Mouse (Mus musculus): ENCODE results near the gene Wipf3.

Wipf3 gene

DNA sequence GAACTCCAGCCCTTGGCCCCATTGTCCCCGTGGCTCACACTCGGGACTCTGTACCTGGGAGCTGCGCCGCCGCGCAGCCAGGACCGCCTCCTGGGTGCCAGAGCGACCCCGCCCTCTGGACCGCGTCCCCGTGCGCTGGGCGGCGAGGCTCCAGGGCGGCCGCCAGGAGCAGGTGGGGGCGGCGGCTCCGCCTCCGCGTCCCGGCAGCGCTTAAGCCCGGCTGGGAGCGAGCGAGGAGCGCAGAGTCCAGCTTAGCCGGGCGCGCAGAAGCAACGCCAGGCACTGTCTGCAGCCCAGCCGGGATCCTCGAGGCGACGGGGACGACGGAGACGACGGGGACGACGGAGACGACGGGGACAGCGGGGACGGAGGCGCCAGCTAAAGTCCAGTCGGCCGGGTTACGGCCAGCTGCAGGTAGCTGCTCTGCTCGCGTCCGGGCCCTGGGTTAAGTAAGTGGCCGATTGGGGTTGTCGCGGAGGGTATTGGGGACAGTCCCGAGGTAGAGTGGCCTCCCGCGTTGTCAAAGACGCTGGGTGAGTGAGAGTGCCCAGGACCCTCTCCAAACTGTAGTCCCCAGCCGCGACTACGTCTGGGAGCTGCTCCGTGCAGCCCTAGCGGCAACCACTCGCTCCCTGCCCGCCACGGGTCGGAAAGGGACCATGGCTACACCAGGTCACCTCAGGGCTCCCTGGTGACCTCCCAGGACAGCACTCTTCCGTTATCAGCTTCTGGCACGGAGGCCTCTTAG lies at the start of gene Wipf3:
TSS of gene Wipf3 (plus strand) at position 157 of the 748 bp plus-strand sequence.
- DNase-seq (ENCODE audit: low read depth in 1 of 2, low spot score in 2 of 2) = no peak

DNA sequence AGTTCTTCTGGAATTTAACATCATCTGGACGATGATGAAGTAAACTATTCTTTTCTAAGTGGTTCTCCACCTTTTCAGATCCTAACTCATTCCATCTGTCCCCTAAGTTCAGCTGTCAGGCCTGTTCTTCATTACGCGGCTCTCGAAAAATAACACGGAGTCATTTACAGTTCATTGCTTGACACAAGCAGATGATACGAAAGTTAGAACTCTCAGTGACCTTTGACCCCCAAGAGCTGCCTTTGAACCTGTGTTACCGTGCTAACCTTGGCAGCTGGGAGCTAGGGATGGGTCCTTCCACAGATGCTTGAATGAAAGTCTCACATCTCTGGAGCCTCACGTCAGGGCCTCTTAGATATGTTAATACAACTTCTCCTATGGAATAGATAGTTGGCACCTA lies 46.8 kb upstream of the Wipf3 start:
- no peak for DNase-seq (ENCODE audit: low read depth in 1 of 2, low spot score in 2 of 2)

DNA sequence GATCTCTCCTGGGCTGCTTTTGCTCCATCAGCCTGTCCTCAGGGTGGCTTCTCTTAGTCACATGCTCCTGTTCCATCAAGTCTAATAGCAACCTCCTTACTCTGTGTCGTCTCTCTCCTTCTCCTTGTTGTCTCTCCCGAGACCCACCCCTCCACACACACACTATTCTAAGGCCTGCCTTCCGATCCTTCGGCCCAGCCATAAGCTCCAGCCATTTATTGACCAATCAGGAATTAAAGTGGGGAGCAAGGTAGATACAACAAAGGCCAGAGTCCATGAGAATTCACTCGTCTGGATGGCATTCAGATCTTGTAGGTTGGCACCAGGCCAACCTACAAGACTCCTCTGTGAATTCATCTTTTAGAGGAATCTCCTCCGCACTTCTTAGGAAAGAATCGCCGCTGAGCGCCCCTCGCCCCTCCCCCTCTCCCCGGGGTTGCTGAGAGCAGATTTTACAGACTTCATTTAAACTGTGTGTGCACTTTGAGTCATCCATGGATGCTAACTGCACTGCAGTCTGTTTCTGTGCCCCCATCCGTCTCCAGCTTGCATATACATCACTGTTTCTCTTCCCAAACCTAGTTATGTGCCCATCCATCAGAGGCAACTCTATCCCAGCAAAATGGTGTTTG lies 45.4 kb upstream of the Wipf3 start:
- DNase-seq (ENCODE audit: low read depth in 1 of 2, low spot score in 2 of 2) = no peak

DNA sequence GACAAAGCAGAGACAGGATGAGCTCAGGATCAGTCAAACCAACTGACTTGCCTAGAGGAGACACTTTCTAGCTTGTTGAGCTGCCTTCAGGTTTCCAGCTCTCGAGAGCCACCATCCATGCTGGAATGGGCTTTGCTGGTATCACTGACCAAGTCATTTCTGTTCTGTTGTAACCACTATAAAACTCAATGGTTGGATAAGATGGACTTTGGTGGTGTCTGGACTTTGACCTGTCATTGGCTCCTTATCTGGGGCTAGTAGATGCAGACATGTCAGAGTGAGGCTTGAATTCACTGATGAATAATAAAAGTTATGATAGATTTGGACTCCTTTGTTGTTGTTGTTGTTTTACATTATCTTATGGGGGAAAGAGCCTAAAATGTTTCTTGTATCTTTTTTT lies 44.6 kb upstream of the Wipf3 start:
- DNase-seq (ENCODE audit: low read depth in 1 of 2, low spot score in 2 of 2) = no peak

DNA sequence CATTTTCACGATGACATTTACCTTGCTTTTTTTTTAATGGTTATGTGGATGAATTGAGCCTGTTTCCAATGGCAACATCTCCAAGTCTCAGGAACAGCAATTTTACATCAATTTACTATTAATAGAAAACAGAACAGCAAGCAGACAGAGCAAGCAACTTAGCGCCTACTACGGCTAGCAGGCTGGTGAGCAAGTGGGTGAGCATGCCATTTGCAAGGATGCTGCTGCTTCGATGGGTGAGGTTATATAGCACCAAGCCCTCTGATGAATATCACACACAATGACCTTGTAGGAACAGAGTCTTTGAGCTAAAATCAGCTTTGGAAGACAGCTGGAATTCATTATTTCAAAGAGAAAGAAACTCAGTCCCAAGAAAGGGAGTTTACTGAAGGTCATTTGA lies 43.0 kb upstream of the Wipf3 start:
- no peak for DNase-seq (ENCODE audit: low read depth in 1 of 2, low spot score in 2 of 2)

DNA sequence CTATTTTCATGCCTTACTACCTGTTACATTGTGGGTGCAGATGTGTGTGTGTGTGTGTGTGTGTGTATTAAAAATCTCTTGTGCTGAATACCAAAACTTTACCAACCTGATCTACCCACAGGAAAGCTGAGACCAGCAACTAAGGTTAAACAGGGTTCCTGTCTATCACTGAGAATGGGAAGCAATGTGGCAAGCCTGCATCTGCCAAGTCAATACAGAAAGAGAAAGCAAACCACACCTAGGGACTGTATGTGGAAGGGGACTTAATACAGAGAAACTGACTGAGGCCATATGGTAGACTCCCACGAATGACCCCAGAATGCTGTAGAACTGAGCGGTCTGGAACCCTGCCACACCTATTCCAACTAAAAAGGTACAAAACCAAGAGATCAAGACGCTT lies 42.4 kb upstream of the Wipf3 start:
- no peak for DNase-seq (ENCODE audit: low read depth in 1 of 2, low spot score in 2 of 2)

DNA sequence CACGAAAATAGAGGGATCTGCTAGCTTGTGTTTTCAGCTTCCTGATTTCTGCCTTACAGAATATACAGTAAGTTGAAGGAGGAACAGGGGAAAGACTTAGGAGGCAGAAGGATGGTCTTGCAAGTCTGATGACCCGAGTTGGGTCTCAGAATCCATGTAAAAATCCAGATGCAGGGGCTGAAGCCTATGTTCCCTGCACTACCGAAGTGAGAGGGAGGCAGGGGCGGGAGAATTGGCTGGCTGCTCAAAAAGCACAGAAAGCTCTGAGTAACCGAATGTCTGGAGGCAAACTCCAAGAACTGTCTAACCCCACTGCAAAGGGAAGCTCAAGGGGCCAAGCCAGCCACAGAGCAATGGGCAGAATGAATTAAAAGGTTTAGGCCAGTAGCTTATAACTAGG lies 41.7 kb upstream of the Wipf3 start:
- DNase-seq (ENCODE audit: low read depth in 1 of 2, low spot score in 2 of 2) = no peak

DNA sequence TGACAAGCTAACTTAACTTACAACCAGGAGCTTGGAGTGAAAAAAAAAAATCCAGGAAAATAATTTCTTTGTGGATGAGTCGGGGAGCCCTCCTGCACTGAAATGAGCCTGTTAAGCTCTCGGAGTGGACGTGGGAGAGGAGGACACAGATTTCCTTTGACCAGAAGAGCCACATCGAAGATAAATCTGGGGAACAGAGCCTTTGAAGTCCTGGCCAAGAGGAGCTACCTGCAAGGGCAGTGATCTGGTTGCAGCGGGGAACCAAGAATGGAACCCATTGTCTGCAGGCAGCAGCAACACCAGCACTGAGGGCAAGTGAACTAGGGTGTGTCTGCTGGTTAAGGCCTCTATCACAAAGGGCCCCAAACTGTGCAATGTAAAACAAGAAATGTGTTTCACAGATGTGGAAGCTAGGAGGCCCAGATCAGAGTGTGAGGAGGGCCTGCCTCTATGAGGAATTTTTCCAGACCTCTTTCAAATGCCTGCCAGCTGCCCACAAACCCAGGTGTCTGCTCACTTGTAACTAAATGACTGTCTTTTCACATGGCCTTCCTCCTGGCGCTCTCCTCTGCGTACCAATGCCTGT lies 40.6 kb upstream of the Wipf3 start:
- no peak for DNase-seq (ENCODE audit: low read depth in 1 of 2, low spot score in 2 of 2)

DNA sequence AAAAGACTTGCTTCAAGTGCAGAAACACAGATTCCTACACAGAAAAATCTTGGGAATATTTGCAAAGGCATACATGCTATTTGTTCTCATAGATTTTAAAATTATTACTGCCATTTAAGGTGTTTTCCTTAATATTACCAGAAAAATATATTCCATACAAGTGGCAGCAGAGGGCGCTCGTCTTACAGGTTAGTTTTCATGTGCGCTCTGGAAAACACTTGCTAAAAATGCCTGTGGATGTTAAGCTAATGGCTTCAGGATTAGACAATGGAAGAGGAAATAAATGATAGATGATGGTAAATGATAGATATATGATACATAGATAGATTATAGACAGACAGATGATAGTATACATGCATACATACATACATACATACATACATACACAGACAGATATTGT lies 37.6 kb upstream of the Wipf3 start:
- DNase-seq (ENCODE audit: low read depth in 1 of 2, low spot score in 2 of 2) = no peak

DNA sequence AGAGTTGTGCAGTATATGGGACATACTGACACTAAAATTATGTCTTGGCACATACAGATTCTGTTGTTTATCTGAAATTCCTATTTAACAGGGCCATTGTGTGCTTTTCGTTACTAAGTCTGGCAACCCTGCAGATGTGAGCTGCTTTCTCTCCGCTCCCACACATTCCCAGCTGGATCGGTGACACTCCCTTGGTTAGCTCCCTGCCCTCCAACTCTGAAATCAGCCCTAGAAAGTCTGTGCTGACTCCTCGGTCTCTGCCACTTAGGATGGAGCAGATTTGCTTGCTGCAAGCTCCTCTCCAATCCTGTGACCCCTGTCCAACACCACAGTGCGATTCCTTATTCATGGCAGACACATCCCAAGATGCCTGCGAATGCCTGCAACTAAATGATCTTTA lies 35.5 kb upstream of the Wipf3 start:
- no peak for DNase-seq (ENCODE audit: low read depth in 1 of 2, low spot score in 2 of 2)

DNA sequence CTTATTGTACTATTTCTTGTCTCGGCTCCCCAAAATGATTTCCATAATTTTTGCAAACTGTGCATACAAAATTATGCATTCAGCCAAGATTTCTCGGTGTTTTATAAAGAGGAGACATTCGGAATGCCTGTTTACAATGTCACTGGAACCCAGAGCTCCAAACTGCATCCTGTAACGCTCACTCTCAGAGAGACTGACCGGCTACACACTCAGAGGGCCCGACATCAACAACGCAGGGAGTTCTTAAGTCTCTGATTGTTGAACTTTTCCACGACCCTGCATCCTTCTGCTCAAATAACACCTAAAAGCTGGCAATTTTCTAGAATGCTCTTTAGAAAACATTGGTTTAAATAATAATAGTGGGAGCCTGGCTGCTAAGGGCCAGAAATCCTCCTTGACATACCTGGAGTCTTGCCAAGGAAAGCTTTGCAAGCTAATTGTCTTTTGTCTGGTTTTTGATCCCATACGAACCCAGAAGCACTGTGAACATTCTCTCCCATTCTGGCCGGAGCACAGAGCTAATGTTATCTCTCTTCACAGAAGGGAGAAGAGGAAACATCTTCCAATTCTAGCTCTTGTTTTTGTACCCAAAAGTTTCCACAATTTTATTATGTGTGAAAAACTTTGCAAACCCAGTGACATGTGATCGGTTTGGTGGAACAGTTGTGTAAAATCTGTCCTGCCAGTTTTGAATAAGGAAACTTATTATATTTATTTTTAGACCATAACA lies 30.0 kb upstream of the Wipf3 start:
- no peak for DNase-seq (ENCODE audit: low read depth in 1 of 2, low spot score in 2 of 2)

DNA sequence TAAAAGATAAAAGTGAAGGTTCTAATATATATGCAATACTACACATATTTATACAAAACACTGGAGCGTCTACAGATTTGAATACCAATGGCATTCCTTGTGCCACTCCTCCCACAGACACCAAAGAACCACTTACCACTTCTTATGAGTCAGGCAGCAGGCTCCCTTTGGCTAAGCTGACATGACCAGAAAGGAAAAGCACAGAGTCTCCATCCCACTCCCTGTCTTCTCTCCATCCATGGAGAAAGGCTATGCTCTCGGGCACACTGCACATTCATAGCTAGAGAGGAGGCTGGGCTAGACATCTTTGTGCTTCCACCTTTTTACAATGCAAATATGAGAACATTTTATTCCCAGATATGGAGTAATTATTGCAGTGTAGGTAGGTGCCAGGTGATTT lies 27.9 kb upstream of the Wipf3 start:
- DNase-seq (ENCODE audit: low read depth in 1 of 2, low spot score in 2 of 2) = no peak

DNA sequence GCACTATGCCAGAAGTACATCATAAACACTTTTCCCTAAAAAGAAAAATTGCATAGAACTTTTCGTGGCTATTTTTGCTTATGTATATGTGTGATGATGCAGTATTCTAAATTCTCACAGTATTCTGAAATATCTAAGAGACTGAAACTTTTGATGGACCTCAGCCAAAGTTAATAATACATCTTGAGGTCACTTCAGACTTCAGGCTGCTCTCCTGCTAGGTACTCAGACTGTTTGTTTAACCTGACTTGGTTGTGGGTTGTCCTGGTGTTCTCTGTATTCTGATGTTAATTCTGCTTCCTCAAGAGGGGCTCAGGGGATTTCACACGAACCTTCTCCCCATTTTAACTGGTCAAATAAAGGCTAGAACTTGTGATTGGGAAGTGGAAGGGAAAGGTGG lies 24.5 kb upstream of the Wipf3 start:
- DNase-seq (ENCODE audit: low read depth in 1 of 2, low spot score in 2 of 2) = no peak

DNA sequence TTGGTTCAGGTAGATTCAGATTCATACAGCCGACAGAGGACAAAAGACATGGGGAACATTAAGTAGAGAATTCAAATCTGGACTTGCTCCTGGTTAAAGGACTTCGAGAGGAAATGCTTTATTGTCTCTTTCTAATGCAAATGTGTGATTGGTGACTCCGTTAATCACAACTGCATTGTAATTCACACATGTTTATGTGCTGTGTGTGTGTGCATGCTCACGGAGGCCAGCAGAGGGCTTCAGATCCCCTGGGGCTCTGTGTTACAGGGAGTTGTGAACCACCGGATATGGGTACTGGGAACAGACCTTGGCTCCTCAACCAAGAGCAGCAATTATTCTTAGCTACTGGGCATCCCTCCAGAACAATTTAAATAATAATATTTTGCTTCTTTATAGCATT lies 23.3 kb upstream of the Wipf3 start:
- DNase-seq (ENCODE audit: low read depth in 1 of 2, low spot score in 2 of 2) = no peak

DNA sequence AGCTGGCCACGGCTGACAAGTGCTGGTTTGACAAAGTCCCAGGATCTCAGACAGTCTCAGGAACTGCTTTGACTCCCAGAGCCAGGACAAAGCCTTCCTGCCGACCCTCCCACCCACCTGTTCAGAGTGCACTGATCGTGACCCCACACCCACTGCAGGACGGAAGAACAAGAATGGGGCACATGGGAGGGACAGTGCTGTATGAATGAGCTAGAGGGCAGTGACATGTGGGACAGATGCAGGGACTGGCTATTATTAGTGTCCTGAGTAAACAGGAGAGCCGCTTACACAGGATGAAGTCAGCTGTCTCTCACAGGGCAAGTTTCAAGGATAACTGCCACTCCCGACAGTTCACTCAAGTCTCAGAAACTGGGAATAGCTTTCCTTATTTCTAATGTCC lies 20.1 kb upstream of the Wipf3 start:
- no peak for DNase-seq (ENCODE audit: low read depth in 1 of 2, low spot score in 2 of 2)

DNA sequence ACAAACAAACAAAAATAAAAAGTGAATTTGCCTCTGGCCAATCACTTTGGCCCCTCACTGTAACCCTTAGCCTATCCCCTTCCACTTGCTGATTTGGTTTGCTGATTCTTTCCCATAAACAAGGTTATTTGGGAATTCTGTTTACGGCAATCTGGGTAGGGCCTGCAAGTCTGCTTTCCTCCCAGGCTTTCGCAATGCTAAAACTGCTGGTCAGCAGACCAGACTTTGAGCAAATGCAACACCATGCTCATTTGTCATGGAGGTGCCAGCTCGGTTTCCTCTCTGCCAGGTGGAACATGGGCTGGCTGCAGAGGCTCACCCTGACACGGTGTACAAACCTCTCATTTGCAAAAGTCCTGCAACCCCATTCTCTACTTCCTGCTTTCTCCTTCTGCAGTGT lies 19.0 kb upstream of the Wipf3 start:
- DNase-seq (ENCODE audit: low read depth in 1 of 2, low spot score in 2 of 2) = no peak

DNA sequence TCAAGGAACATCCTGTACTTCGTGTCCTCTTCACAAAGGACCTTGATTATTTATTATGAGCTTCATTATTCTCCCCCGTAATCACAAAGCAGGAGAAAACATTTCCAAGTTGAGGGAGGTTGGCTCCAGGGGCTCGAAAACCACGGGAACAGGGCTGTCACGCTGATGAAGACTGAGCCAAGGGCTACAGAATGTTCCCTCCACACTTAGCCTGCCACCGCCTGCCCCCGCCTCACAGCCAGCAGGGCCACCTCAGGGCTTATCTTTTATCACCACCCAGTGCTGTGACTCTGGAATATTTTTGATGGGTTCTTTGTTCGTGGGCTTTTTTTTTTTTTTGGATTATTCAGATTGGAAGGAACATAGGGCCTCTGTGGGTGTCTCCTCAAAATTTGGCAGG lies 17.8 kb upstream of the Wipf3 start:
- no peak for DNase-seq (ENCODE audit: low read depth in 1 of 2, low spot score in 2 of 2)

DNA sequence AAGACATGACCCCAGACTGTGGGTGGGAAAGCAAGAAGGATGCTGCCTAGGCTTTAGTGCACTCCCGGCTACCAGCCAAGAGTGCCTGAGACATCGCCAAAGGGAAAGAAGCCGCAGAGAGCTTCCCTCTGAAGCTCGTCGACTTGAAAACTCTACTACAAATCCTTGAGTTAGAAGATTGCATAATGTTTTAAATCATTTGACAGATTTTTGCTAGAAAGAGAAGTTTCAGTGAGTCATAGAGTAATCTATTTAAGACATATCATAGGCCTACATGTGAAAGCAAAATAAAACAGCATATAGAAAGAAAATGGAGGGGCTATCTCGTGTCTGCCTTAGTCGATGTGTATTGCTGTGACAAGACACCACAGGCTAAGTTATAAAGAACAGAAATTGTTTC lies 16.5 kb upstream of the Wipf3 start:
- no peak for DNase-seq (ENCODE audit: low read depth in 1 of 2, low spot score in 2 of 2)

DNA sequence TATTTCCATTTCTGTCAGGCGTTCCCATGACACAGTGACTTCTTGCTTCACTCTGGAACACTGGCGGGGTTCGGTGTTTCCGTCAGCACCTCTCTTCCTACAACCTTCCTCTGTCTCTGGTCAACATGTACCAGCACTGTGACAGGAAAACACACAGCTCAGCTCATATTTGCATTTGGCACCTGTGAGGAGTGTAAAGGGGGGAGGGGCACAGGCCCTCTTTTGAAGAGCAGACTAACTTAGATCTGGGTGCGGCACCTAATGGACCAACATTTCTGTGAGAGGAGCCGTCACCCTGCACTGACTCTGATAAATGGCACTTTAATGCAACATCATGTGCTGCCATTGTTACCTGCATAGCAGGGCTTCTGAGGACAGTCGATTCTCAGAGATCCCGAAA lies 4.2 kb upstream of the Wipf3 start:
- no peak for DNase-seq (ENCODE audit: low read depth in 1 of 2, low spot score in 2 of 2)

DNA sequence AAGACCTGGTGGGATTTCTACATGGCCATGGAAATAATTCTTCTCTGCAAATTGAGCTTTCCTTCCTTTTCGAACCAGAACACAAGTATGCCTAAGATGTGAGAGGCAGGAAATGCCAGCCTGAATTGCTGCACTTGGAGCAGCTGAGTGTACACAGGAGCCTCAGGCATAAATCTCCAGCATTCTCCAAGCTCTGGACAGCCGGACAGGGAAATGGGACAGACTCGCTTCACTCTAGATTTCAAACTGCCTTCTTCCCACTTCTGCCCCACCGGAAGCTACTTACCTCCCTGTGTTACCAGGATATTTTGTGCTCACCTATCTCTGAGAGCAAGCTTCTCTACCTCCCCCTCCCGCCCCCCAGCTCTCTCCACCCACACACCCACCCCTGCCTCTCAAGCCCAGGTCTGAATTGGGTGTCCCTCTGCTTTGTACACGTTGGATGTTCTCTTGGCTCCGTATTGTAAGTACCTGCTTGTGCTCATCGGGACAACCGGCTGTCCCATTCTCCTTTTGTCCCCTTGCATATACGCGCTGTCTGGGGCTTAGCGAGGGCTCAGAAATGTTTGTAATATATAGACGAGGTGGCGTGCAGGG lies 455 bp upstream of the Wipf3 start:
- DNase-seq (ENCODE audit: low read depth in 1 of 2, low spot score in 2 of 2) = no peak

DNA sequence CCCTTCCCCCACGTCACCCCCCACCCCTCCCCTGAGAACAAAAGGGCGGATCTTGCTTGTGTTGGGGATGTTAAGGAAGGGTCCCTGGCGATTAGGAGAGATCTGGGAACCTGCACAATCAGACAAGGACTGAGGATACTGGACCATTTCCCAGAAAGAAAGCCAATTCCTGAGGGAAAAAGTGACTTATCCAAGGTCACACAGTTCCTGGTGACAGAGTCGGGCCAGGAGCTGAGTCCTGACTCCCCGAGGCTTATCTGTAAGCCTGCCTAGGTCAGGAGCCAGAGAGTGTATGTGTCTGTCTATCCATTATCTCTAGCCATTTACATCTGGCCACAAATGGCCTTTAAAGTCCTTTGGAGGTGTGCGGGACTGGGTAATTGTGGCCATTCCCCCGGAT lies 818 bp downstream of the Wipf3 start:
- DNase-seq (ENCODE audit: low read depth in 1 of 2, low spot score in 2 of 2) = no peak

DNA sequence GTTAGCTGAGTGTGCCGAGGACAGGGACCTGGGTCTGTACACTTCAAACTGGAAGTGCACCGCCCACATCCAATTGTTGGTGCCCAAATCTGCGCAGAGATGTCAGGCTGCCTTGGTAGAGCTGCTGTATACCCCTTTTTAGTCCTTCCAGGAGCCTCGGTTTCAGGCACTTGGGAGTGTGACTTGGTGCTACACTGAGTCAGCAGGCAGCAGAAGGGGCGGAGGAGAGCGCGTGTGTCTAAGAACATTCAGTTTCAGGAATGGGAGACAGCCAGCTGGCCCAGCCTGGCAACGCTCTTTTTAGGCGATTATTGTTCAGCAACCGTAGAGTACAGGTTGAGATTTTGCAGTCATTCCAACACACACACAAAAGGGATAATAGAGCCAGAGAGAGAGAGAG lies 2.4 kb downstream of the Wipf3 start:
- DNase-seq (ENCODE audit: low read depth in 1 of 2, low spot score in 2 of 2) = no peak

Data from monocyte, adult 2 months (primary cell).